Mouse (Mus musculus): ENCODE measurements around the gene Zmym6. TPM values are rescaled to one million over a fixed set of nuclear protein-coding genes. Genes with fewer than 3 reads are reported as not detected.

Zmym6 gene
- total RNA-seq, 2 experiments from 2014 or later, result 33.5 to 37.6 TPM

Other genes starting within 250 kb of the Zmym6 start
- 10 to 100 TPM; 59.3 to 60.3 TPM for gene Zmym4, start 109.2 kb upstream of the Zmym6 start, total RNA-seq (2021)
- 100 to 1,000 TPM; 240 to 256 TPM for gene Sfpq, start 56.1 kb upstream of the Zmym6 start, total RNA-seq (2021)
- 10 to 100 TPM; 14.6 to 20.1 TPM for gene Zmym1, start 16.2 kb upstream of the Zmym6 start, total RNA-seq (2021)
- gene Tmem35b, start 46.3 kb downstream of the Zmym6 start, total RNA-seq (2021), result 1 to 10 TPM; 3.3 TPM
- 100 to 1,000 TPM; 368 to 379 TPM for gene Dlgap3, start 91.8 kb downstream of the Zmym6 start, total RNA-seq (2021)
- gene Smim12, start 166.4 kb downstream of the Zmym6 start, total RNA-seq (2021), result 10 to 100 TPM; 56.0 to 59.9 TPM
- 1 to 10 TPM; 2.2 to 3.2 TPM for gene Gja4, start 236.7 kb downstream of the Zmym6 start, total RNA-seq (2021)